Mouse (Mus musculus): ENCODE data around the gene Slain2. TPM values are rescaled to one million over a fixed set of nuclear protein-coding genes. Genes with fewer than 3 reads are reported as not detected.

The Slain2 gene
- total RNA-seq (2023): 86.5 TPM

DNA sequence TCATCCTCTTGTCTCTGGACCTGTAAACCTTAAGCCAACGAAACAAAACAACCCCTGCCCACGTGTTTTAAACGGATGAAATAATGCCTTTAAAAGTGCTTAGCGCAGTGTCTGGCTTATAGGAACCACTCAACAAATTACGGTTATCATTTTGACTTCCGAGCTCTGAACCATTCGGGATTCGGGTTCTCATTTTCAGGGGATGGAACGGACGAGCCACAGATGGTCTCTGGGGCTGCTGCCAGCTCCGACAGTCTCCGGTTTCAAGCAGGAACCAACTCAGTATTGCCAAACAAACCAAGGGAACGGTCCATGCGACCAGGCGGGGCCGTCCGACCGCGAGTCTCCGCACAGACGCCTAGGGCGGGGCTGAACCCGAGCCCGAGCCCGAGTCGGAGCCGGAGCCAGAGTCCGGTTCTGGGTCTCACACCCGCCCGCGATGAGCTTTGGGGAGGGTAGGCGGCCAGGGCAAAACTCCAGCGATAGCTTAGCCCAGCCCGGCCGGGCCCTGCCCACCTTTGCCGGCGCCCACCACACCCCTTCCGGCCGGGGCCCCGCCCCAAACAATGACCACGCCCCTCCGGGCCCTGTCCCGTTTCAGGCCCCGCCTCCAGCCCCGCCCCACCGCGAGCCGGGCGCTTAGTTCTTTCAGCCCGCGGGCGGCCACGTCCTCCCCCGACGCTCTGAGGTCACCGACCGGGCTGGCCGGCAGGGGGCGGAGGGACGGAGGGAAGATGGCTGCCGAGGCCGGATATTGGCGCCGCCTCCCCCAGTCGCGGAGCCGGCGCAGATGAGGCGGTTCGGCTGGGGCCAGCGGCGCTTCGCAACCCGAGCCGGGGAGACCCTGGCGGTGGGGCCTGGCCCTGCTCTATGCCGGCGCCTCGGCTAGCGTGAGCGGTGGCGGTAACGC is at the start of gene Slain2:
Slain2 (plus strand) TSS at position 657 of the 910 bp plus-strand sequence.

GRCm38 (mm10) chr5:72868091-72868875 is 45.8 kb upstream of the Slain2 start, which contains the start of gene Tec:
Tec (minus strand) TSS chr5:72868483.

GRCm38 (mm10) chr5:72974602-72975001 is 60.5 kb downstream of the Slain2 start, which contains the start of gene Gm10135:
Gm10135 (minus strand) TSS chr5:72974702.

DNA sequence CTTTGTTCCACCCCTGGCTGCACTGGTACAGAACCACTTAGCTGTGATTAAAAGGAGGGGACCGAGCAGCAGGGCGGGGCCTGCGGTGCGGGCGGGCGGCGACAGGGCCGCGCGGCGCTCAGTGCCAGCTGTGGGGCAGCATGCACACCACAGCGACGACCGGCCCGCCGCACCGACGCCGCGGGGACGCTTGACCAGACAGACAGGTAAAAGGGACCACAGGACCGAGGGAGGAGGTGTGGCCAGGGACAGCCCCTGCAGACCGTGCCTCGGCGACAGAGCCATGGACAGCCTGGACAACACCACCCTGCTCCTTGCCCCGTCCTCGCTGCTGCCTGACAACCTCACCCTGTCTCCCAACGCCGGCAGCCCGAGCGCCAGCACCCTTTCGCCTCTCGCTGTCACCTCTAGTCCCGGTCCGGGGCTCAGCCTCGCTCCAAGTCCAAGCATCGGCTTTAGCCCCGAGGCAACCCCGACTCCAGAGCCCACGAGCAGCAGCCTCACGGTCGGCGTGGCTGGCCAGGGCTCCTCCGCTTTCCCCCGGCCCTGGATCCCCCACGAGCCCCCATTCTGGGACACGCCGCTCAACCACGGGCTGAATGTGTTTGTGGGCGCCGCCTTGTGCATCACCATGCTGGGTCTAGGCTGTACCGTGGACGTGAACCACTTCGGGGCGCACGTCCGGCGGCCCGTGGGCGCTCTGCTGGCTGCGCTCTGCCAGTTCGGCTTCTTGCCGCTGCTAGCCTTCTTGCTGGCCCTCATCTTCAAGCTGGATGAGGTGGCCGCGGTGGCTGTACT is 92.9 kb downstream of the Slain2 start, which contains the start of gene Slc10a4:
Slc10a4 (plus strand) TSS at position 100 of the 798 bp plus-strand sequence.

Other genes starting within 250 kb of the Slain2 start
- 190 TPM for gene Txk, start 161.5 kb upstream of the Slain2 start, total RNA-seq (2023)
- 16.7 TPM for gene Tec, start 45.8 kb upstream of the Slain2 start, total RNA-seq (2023)
- gene Gm10135, start 60.4 kb downstream of the Slain2 start, total RNA-seq (2023): not detected
- not detected for gene Slc10a4, start 92.6 kb downstream of the Slain2 start, total RNA-seq (2023)